Mouse (Mus musculus) hindbrain, postnatal 0 days (tissue): ENCODE measurements around the gene Dnal4. TPM values are rescaled to one million over a fixed set of nuclear protein-coding genes. Genes with fewer than 3 reads are reported as not detected.

Experiments used
- ATAC-seq: fragments of 200-750 bp; cut with Nextera tagmentation; 2 replicates; pipeline ENCODE4 v1.8.0; 2017; ENCODE audit warnings: mild to moderate bottlenecking, moderate TSS enrichment, moderate library complexity
- DNase-seq: peaks from one replicate; pipeline ENCODE4 v3.0.0-alpha.2; 2015; ENCODE audit warnings: low spot score
- H3K27ac ChIP-seq: fragments of 300-500 bp; sonication (generic); 2 replicates; pipeline ENCODE4 v1.5.1; 2014; ENCODE audit warnings: mild to moderate bottlenecking
- H3K27me3 ChIP-seq: fragments of 300-500 bp; sonication (generic); 2 replicates; pipeline ENCODE4 v1.6.1; 2014; ENCODE audit warnings: low read length, mixed read lengths; ENCODE audit not compliant: insufficient read depth
- H3K36me3 ChIP-seq: fragments of 300-500 bp; sonication (generic); 2 replicates; pipeline ENCODE4 v1.6.1; 2014; ENCODE audit warnings: low read length, mixed read lengths; ENCODE audit not compliant: insufficient read depth
- H3K4me1 ChIP-seq: fragments of 300-500 bp; sonication (generic); 2 replicates; pipeline ENCODE4 v1.6.1; 2014; ENCODE audit warnings: antibody characterized with exemption, low read length, mixed read lengths; ENCODE audit not compliant: insufficient read depth
- H3K4me2 ChIP-seq: fragments of 300-500 bp; sonication (generic); 2 replicates; pipeline ENCODE4 v1.6.1; 2014; ENCODE audit warnings: low read depth, mild to moderate bottlenecking, low read length, moderate library complexity, mixed read lengths
- H3K4me3 ChIP-seq: fragments of 300-500 bp; sonication (generic); 2 replicates; pipeline ENCODE4 v1.5.1; 2014; ENCODE audit warnings: low read length
- H3K9ac ChIP-seq: fragments of 300-500 bp; sonication (generic); replicated peaks from 2 replicates; pipeline ENCODE4 v1.6.1; 2014; ENCODE audit warnings: mild to moderate bottlenecking, low read length, moderate library complexity, mixed read lengths
- H3K9me3 ChIP-seq: fragments of 300-500 bp; sonication (generic); 2 replicates; pipeline ENCODE4 v1.6.1; 2016; ENCODE audit warnings: low read length, mixed read lengths
- CTCF ChIP-seq: IDR thresholded peaks from 2 replicates; pipeline ENCODE4 v1.5.1; 2016; ENCODE audit warnings: antibody characterized with exemption, control low read depth, low read depth
- WGBS: fragments of 180-500 bp; shearing (Covaris S2); extraction: QIAGEN DNeasy Blood & Tissue Kit; methylation state at CpG from one replicate; pipeline ENCODE4 v1.1.7; 2014; 5-methylcytosine and 5-hydroxymethylcytosine counted together
- polyA plus RNA-seq: library from polyadenylated mRNA; unstranded; fragments of >200 nt; fragmentation: Nextera tagmentation; extraction: Ambion mirVana; gene quantifications from 2 replicates; pipeline ENCODE4 v1.2.1, GENCODE M21; 2015
- total RNA-seq: library from RNA; depleted of rRNA; stranded (reverse); fragments of >200 nt; gene quantifications from 2 replicates; pipeline ENCODE4 v1.2.3, GENCODE M21; 2014

The Dnal4 gene
- total and polyA plus RNA-seq, 2 experiments from 2014 or later, result 50.3 to 54.0 TPM

DNA sequence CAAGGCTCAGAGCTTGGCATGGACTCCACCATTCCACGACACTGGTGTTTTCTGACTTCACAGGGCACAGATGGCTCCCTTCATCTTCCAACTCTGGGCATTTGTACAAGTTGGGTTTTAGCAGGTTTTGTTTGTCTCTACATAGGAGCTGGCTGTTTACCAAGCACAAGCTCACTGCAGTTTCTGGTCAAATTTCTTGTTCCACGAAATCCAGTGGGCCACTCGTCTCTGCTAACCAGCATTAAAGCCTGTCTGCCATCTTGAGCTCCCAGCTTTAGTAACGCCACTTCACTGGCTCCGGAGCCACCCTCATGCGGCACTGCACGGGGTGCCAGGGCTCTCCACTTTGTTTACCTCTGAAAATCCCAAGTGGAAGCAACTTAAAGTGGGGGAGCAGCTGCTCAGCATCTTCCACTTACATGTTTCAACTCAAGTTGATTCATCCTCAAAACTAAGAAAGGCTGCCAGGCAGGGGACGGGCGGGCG is 11.0 kb downstream of the Dnal4 start:
- TF ChIP-seq CTCF, result no peak
- Histone ChIP-seq H3K9me3 (no peaks in the 10 kb centered on the region), H3K4me2 (no peak overlapping the region), H3K27ac (0 out of 2 replicates have a peak overlapping the region, but pooled peaks have one; percentile 3), H3K4me1 (peaks cover 20% of the 10 kb centered on the region; the same call in 1 of the 2 replicates), H3K9ac (no peak overlapping the region), H3K27me3 (no peaks in the 10 kb centered on the region), H3K36me3 (peaks cover 18% of the 10 kb centered on the region; the same call in 1 of the 2 replicates), H3K4me3 (no peak overlapping the region)
- ATAC-seq (no peak), DNase-seq (no peak)
- WGBS, result 65% methylated on average over 10 of the region's 10 CpGs

- 0 out of 2 replicates have a peak overlapping the region, but pooled peaks have one; percentile 3 for H3K27ac ChIP-seq
- 61% methylated on average over 9 of the region's 10 CpGs for whole genome bisulfite sequencing
- ATAC-seq (no peak), DNase-seq (no peak)
- H3K4me3 ChIP-seq, result no peak overlapping the region
- H3K9me3 ChIP-seq, result no peaks in the 10 kb centered on the region
- H3K4me2 ChIP-seq, result no peak overlapping the region
- peaks cover 20% of the 10 kb centered on the region; the same call in 1 of the 2 replicates for H3K4me1 ChIP-seq
- no peaks in the 10 kb centered on the region for H3K27me3 ChIP-seq
- peaks cover 21% of the 10 kb centered on the region; the same call in 1 of the 2 replicates for H3K36me3 ChIP-seq
- TF ChIP-seq CTCF, result no peak
- no peak overlapping the region for H3K9ac ChIP-seq
Measured at GRCm38 (mm10) chr15:79766168-79766567, 11.5 kb downstream of the Dnal4 start.

DNA sequence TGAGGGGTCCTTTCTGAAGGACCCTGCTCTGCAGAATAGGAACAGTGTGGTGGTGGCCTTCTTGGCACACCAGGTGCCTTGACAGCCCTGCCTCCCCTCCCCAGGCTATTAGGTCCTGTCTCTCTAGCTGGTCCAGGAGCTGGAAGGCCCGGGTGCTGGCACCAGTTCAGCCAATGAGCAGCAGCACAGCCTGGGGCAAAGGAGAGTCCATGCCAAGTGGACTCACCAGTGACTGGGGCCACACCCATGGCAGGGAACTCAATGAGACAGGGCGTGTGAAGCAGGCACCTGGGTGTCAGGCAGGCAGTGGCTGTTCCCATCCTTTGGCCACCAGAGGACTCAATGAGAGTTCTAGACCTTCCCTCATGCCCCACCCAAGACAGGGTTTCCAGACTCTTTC is 12.3 kb downstream of the Dnal4 start:
- no peak overlapping the region for H3K4me2 ChIP-seq
- ATAC-seq (no peak), DNase-seq (no peak)
- peaks cover 20% of the 10 kb centered on the region; the same call in 1 of the 2 replicates for H3K4me1 ChIP-seq
- TF ChIP-seq CTCF, result no peak
- WGBS, result 72% methylated on average over 2 of the region's 2 CpGs
- H3K27ac ChIP-seq, result no peak overlapping the region
- no peak overlapping the region for H3K9ac ChIP-seq
- no peak overlapping the region for H3K4me3 ChIP-seq
- H3K36me3 ChIP-seq, result peaks cover 21% of the 10 kb centered on the region; the same call in 1 of the 2 replicates
- no peaks in the 10 kb centered on the region for H3K27me3 ChIP-seq
- no peaks in the 10 kb centered on the region for H3K9me3 ChIP-seq

DNA sequence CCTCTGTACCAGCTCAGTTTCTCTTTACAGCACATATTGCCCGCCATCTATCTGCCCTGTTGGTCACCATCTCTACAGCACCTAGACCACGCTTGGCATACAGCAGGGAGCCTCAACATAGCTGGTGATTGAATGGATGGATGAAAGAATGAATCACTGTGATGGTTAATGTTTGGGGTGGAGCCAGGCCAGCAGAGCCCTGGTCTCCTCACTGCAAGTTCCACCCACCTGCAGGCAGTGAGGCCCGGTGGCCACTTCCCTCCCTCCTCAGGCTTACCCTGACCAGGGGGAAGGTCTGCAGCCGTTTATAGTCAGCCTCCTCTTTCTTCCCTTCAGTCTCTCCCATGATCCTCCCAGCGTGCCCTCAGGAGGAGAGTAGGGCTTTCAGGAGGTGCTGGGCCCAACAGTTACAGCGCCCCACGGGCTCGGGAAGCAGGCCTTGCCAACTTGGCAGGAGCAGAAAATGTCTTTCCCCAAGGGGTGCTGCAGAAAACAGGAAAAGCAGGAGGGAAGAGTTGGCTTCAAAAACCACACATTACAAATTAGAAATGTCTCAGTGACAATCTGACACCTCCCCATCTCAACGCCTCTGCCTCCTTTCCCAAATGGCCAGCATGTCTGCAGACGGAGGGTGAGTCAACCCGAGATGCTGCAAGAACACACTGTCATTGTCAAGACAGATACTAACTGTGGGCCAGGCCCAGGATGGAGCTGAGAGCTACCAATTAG is 12.9 kb downstream of the Dnal4 start:
- Histone ChIP-seq H3K4me2 (no peak overlapping the region), H3K9me3 (no peaks in the 10 kb centered on the region), H3K27me3 (no peaks in the 10 kb centered on the region), H3K4me3 (no peak overlapping the region), H3K36me3 (peaks cover 21% of the 10 kb centered on the region; the same call in 1 of the 2 replicates), H3K27ac (no peak overlapping the region), H3K4me1 (peaks cover 20% of the 10 kb centered on the region; the same call in 1 of the 2 replicates), H3K9ac (no peak overlapping the region)
- ATAC-seq (no peak), DNase-seq (no peak)
- 72% methylated on average over 11 of the region's 11 CpGs for WGBS
- TF ChIP-seq CTCF, result no peak

- Histone ChIP-seq H3K9me3 (no peaks in the 10 kb centered on the region), H3K9ac (no peak overlapping the region), H3K27ac (no peak overlapping the region), H3K27me3 (no peaks in the 10 kb centered on the region), H3K4me3 (no peak overlapping the region), H3K36me3 (peaks cover 21% of the 10 kb centered on the region; the same call in 1 of the 2 replicates), H3K4me1 (peaks cover 20% of the 10 kb centered on the region; the same call in 1 of the 2 replicates), H3K4me2 (no peak overlapping the region)
- TF ChIP-seq CTCF, result peak; percentile 35
- DNase-seq, result no peak
- WGBS, result 73% methylated on average over 7 of the region's 7 CpGs
- ATAC-seq, result 0 out of 2 replicates have a peak, but pooled peaks have one; percentile 27
Measured at GRCm38 (mm10) chr15:79763601-79764246, 13.9 kb downstream of the Dnal4 start.

- 93% methylated on average over 9 of the region's 9 CpGs for WGBS
- H3K4me1 ChIP-seq, result peaks cover 20% of the 10 kb centered on the region; the same call in 1 of the 2 replicates
Measured at GRCm38 (mm10) chr15:79763001-79763400, 14.6 kb downstream of the Dnal4 start.

More at GRCm38 (mm10) chr15:79763001-79763400, 14.6 kb downstream of the Dnal4 start:
- H3K36me3 ChIP-seq, result peaks cover 21% of the 10 kb centered on the region; the same call in 1 of the 2 replicates
- TF ChIP-seq CTCF, result no peak
- no peak overlapping the region for H3K4me2 ChIP-seq
- no peaks in the 10 kb centered on the region for H3K27me3 ChIP-seq
- ATAC-seq (no peak), DNase-seq (no peak)
- no peaks in the 10 kb centered on the region for H3K9me3 ChIP-seq
- H3K27ac ChIP-seq, result no peak overlapping the region
- H3K4me3 ChIP-seq, result no peak overlapping the region
- no peak overlapping the region for H3K9ac ChIP-seq
